Mouse (Mus musculus): Measurements from ENCODE around the gene Aqp3. TPM values are rescaled to one million over a fixed set of nuclear protein-coding genes. Genes with fewer than 3 reads are reported as not detected.
A peak's percentile ranks its signal among the peaks of the same experiment; 100 is the strongest.

The Aqp3 gene
- polyA plus RNA-seq, 1 experiment = not detected

DNA sequence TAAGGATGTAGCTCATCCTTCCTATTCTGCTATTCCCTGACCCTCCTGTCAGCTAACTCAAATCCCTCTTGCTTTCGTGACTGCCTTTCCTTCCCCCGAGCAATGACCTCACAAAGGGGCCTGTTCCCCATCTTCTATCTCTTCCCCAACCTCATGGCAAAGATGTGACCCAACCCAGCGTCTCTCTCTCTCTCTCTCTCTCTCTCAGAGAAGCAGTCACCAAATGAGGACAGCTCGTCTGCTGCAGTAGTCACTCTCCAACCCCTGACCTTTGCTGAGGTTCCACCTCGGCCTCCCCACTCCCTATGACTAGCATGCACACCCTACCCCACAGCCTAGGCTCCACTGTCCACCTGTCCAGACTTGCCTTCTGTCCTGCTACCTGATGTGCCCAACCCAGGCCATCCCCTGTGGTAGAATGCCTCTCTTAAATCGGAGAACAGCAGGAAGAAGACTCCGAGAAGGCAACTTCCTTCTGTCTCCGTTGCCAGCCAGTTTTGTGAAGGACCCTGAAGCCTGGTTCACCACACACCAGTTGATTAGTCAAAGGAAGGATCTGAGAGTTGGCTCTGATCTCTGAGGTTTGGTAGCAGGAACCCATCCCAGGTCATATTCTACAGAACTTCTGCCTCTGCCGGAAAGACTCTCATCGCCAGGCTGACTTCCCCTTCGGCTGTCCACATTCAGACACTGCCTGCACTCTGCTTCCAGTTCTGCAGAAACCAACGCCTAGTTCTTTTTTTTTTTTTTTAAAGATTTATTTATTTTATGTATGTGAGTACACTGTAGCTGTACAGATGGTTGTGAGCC, 24.8 kb downstream of the Aqp3 start:
- TF ChIP-seq CTCF (IDR thresholded peaks at IDR 0.05; ENCODE audit: extremely low read depth, insufficient read depth, low read length) (no peak), POLR2A (IDR thresholded peaks at IDR 0.05; ENCODE audit: extremely low read depth, insufficient read depth, low read length) (no peak)
- Histone ChIP-seq H3K4me3 (ENCODE audit: insufficient read depth, low read length) (no peak overlapping the region), H3K27ac (ENCODE audit: insufficient read depth, low read length) (no peak overlapping the region), H3K4me1 (ENCODE audit: control insufficient read depth, insufficient read depth, low read length) (no peaks in the 10 kb centered on the region; the same call in 1 of the 2 replicates)

DNA sequence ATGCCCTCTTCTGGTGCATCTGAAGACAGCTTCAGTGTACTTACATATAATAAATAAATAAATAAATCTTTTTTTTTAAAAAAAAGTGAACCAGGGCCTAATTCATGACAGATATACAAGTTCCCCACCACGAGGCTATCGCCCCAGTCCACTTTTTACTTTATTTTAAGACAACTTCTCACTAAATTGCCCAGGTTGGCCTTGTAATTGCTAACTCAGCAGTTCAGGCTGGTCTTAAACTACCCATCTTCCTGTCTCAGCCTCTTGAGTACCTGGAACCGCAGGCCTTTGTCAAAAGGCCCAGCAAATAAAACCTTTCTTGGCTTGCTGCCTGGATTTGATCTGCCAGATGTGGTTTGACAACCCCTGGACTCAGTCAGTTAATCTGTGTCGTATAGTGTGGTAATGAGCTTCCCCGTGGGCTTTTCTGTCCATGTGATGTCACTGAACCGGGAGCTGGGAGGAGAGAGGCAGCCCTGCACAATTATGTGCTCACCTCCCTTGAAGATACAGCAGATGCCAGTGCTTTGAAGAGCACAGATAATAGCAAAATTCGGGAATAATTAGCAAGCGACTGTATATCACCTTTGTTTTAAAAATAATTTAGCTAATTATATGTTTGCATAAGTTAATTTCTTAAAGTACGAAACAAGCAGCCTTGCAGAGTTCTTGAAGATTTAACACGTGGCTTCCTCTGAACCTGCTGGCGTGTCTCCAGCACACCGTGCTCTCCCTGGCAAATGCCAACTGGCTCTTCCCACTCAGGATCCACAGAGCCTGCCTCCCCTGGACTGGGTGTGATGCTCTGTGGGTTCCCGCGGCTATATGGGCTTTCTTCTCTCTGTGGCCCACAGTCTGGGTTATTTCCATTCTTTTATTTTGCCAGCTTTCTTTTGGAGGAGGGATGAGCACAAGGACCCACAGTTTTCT, 26.2 kb downstream of the Aqp3 start:
- Histone ChIP-seq H3K27ac (ENCODE audit: insufficient read depth, low read length) (no peak overlapping the region), H3K4me3 (ENCODE audit: insufficient read depth, low read length) (no peak overlapping the region), H3K4me1 (ENCODE audit: control insufficient read depth, insufficient read depth, low read length) (no peaks in the 10 kb centered on the region; the same call in 1 of the 2 replicates)
- TF ChIP-seq CTCF (IDR thresholded peaks at IDR 0.05; ENCODE audit: extremely low read depth, insufficient read depth, low read length) = no peak
- TF ChIP-seq POLR2A (IDR thresholded peaks at IDR 0.05; ENCODE audit: extremely low read depth, insufficient read depth, low read length) = no peak

DNA sequence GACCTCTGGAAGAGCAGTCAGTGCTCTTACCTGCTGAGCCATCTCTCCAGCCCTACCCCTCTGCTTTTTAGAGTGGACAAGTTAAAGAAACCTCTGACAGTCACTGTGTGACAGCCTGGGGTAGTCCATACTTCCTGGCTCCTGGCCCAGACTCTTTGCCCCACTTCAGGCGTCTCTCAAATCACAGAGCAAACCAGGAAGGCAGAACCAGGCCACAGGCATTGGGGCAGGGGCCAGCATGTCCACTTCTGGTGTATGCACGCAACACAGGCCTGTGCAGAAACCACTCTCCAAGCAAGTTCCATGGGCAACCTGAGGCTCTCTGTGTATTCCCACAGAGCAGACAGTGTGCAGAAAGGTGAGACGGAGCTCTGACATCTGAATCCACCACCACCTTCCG, 32.8 kb downstream of the Aqp3 start:
- TF ChIP-seq POLR2A (IDR thresholded peaks at IDR 0.05; ENCODE audit: extremely low read depth, insufficient read depth, low read length) (no peak), CTCF (IDR thresholded peaks at IDR 0.05; ENCODE audit: extremely low read depth, insufficient read depth, low read length) (no peak)
- H3K4me1 ChIP-seq (ENCODE audit: control insufficient read depth, insufficient read depth, low read length) = no peaks in the 10 kb centered on the region
- H3K4me3 ChIP-seq (ENCODE audit: insufficient read depth, low read length) = no peak overlapping the region
- H3K27ac ChIP-seq (ENCODE audit: insufficient read depth, low read length) = no peak overlapping the region

DNA sequence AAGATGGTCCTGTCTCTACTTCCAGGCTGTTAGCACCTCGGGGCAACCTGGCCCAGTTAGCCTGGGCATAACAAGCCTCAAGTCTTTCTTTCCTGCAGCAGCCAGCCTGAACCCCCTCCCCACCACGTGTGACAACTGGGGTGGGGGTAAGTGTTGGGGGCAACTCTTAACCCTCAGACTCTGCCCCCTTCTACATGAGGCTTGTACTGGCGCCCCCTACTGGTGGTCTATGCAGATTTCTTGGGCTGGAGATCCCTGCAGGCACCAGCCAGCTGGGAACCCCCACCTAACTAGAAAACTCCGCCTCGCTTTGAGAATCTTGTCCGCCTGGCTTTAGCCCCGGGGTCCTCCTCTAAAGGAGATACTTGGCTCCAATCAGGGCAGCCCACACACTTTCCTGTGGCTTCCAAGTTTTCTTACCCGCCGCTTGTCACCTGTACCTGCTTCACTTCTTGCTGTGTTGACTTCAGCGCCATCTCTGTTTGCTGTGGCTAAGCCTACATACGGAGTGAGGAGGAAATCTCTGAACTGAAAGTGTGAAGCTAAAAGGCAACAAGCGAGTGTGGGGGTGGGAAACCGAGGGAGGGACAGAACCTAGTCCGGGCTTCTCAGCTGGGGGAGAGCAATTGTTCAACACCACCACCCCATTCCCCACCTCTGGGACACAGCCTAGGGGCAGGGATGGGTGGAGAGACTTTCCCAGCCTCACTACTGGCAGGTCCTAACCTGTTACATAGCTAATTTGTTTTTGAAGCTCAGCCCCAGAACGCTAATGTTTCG, 33.9 kb downstream of the Aqp3 start:
- peak; percentile 36 for TF ChIP-seq CTCF (IDR thresholded peaks at IDR 0.05; ENCODE audit: extremely low read depth, insufficient read depth, low read length)
- no peak for TF ChIP-seq POLR2A (IDR thresholded peaks at IDR 0.05; ENCODE audit: extremely low read depth, insufficient read depth, low read length)
- no peak overlapping the region for H3K27ac ChIP-seq (ENCODE audit: insufficient read depth, low read length)
- no peak overlapping the region for H3K4me3 ChIP-seq (ENCODE audit: insufficient read depth, low read length)
- H3K4me1 ChIP-seq (ENCODE audit: control insufficient read depth, insufficient read depth, low read length) = no peaks in the 10 kb centered on the region

DNA sequence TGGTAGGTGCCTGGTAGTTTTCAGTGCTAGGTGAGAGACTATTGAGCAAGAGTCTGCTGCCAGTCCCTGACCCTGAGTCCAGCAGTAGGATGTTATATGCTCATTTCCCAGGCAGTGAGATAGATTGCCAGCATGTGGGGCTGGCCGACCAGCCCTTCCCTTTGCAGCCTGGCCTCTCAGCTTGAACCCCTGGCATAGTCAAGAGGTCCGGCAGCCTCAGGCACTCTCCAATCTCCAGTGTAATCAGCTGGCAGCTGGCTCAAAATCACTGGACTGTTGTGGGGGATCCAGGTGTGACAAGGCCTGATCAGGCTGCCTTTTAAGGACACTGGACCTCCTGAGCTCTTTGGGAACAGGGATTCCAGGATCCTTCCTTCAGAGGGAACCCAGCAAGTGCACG, 34.6 kb downstream of the Aqp3 start:
- H3K4me3 ChIP-seq (ENCODE audit: insufficient read depth, low read length) = no peak overlapping the region
- H3K27ac ChIP-seq (ENCODE audit: insufficient read depth, low read length) = no peak overlapping the region
- TF ChIP-seq CTCF (IDR thresholded peaks at IDR 0.05; ENCODE audit: extremely low read depth, insufficient read depth, low read length) (no peak), POLR2A (IDR thresholded peaks at IDR 0.05; ENCODE audit: extremely low read depth, insufficient read depth, low read length) (no peak)
- no peaks in the 10 kb centered on the region for H3K4me1 ChIP-seq (ENCODE audit: control insufficient read depth, insufficient read depth, low read length)

DNA sequence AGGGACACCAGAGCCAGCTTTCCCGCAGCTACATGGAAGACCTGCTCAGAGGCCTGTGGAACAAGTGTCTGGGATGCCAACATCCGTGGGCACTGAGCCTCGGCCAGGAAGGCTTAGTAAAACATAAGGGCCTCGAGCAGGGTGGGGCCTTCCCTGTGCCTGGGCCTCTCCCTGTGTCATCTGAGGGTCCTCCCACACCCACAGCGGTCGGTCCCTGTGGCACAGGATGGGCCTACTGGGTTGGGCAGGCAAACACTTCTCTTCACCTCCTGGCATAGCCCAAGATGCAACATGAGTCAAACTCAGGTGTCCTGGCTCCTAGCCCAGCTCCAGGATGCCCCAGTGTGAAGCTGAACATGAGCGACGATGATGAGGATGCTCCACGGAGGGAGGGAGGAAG, 40.6 kb downstream of the Aqp3 start:
- Histone ChIP-seq H3K4me1 (ENCODE audit: control insufficient read depth, insufficient read depth, low read length) (no peaks in the 10 kb centered on the region), H3K27ac (ENCODE audit: insufficient read depth, low read length) (no peak overlapping the region), H3K4me3 (ENCODE audit: insufficient read depth, low read length) (no peak overlapping the region)
- no peak for TF ChIP-seq CTCF (IDR thresholded peaks at IDR 0.05; ENCODE audit: extremely low read depth, insufficient read depth, low read length)
- no peak for TF ChIP-seq POLR2A (IDR thresholded peaks at IDR 0.05; ENCODE audit: extremely low read depth, insufficient read depth, low read length)

DNA sequence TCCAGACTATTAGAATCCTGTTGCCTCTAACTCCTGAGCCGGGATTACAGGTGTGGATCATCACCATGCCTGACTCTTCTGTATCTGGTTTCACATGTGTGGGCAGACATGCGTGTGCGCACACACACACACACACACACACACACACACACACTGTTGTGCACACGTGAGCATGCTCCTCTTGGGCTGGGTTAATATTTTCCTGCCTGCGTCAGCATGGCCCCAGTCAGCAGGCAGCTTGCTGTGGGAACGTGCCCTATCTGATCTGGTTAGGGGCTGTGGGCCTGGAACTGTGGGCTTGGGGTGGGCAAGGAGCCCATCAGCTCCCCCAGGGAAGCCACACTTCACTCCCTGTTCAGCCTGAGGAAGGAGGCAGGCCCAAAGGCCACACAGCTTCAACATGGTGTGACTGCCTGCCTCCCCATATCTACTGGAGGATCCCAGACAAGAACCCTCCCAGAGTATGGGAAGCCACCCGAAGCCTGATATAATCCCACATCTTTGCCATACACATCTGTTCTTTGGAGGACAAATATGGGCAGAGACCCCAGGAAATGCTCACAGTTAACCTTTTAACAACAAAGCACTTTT, 41.1 kb downstream of the Aqp3 start:
- Histone ChIP-seq H3K4me3 (ENCODE audit: insufficient read depth, low read length) (no peak overlapping the region), H3K27ac (ENCODE audit: insufficient read depth, low read length) (no peak overlapping the region), H3K4me1 (ENCODE audit: control insufficient read depth, insufficient read depth, low read length) (no peaks in the 10 kb centered on the region)
- TF ChIP-seq CTCF (IDR thresholded peaks at IDR 0.05; ENCODE audit: extremely low read depth, insufficient read depth, low read length) (no peak), POLR2A (IDR thresholded peaks at IDR 0.05; ENCODE audit: extremely low read depth, insufficient read depth, low read length) (no peak)

DNA sequence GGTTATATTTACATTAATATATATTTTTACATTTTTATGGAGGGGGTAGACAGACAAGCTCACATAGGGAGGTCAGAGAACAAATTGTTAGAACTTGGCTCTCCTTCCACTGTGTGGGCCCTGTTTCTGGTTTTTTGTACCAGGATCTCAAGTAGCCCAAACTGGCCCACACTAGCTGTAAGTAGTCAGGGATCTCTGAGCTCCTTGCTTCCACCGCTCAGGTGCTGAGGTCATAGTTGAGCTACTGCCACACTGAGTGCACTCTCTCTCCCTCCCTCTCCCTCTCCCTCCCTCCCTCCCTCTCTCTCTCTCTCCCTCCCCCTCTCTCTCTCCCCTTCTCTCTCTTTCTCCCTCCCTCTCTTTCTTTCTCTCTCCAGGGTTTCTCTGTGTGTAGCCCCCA, 41.7 kb downstream of the Aqp3 start:
- TF ChIP-seq POLR2A (IDR thresholded peaks at IDR 0.05; ENCODE audit: extremely low read depth, insufficient read depth, low read length) (no peak), CTCF (IDR thresholded peaks at IDR 0.05; ENCODE audit: extremely low read depth, insufficient read depth, low read length) (no peak)
- Histone ChIP-seq H3K4me3 (ENCODE audit: insufficient read depth, low read length) (no peak overlapping the region), H3K4me1 (ENCODE audit: control insufficient read depth, insufficient read depth, low read length) (no peaks in the 10 kb centered on the region), H3K27ac (ENCODE audit: insufficient read depth, low read length) (no peak overlapping the region)

DNA sequence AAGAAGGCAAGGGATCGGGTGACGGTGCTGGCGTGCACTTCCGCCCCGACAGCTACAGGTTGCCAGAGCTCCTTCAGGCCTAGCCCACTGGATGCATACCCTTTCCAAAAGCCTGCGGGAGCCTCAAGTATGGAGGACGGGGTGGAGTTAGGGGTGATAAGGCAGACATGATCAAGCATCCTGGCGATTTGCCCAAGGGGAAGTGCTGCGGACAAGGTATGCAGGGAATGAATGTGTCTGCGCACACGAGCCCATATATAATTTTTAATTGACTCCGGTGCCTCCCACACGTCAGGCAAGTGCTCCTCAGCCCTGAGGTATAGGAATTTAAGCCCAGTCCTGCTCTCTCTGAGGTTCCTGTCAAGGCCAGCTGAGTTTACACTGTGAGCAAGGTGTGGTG, 42.9 kb downstream of the Aqp3 start:
- no peaks in the 10 kb centered on the region for H3K4me1 ChIP-seq (ENCODE audit: control insufficient read depth, insufficient read depth, low read length)
- H3K27ac ChIP-seq (ENCODE audit: insufficient read depth, low read length) = no peak overlapping the region
- TF ChIP-seq CTCF (IDR thresholded peaks at IDR 0.05; ENCODE audit: extremely low read depth, insufficient read depth, low read length) (no peak), POLR2A (IDR thresholded peaks at IDR 0.05; ENCODE audit: extremely low read depth, insufficient read depth, low read length) (no peak)
- H3K4me3 ChIP-seq (ENCODE audit: insufficient read depth, low read length) = no peak overlapping the region
